Mouse (Mus musculus) embryonic facial prominence, embryonic 11.5 days (tissue): ENCODE measurements around the gene Ttn. TPM values are rescaled to one million over a fixed set of nuclear protein-coding genes. Genes with fewer than 3 reads are reported as not detected.

Source experiments
- ATAC-seq: fragments of 200-750 bp; cut with Nextera tagmentation; replicated peaks from 2 replicates; pipeline ENCODE4 v1.8.0; 2017; ENCODE audit warnings: low read depth; ENCODE audit not compliant: insufficient number of reproducible peaks, low FRiP score, low TSS enrichment
- DNase-seq: peaks from one replicate; pipeline ENCODE4 v3.0.0-alpha.2; 2015; ENCODE audit warnings: low spot score
- H3K27ac ChIP-seq: fragments of 300-500 bp; sonication (generic); replicated peaks from 2 replicates; pipeline ENCODE4 v1.5.1; 2014; ENCODE audit warnings: mild to moderate bottlenecking, low read depth, low read length, control low read depth
- H3K27me3 ChIP-seq: fragments of 300-500 bp; sonication (generic); 2 replicates; pipeline ENCODE4 v1.6.1; 2014; ENCODE audit warnings: mild to moderate bottlenecking, low read length, moderate library complexity, mixed read lengths; ENCODE audit not compliant: control insufficient read depth, insufficient read depth
- H3K36me3 ChIP-seq: fragments of 300-500 bp; sonication (generic); replicated peaks from 2 replicates; pipeline ENCODE4 v1.6.1; 2014; ENCODE audit warnings: low read depth, mild to moderate bottlenecking, low read length, moderate library complexity, mixed read lengths; ENCODE audit not compliant: control insufficient read depth, insufficient read depth
- H3K4me1 ChIP-seq: fragments of 300-500 bp; sonication (generic); 2 replicates; pipeline ENCODE4 v1.6.1; 2014; ENCODE audit warnings: low read length, mixed read lengths; ENCODE audit not compliant: control insufficient read depth, insufficient read depth
- H3K4me2 ChIP-seq: fragments of 300-500 bp; sonication (generic); 2 replicates; pipeline ENCODE4 v1.6.1; 2014; ENCODE audit warnings: low read depth, mild to moderate bottlenecking, control low read depth, low read length, moderate library complexity
- H3K4me3 ChIP-seq: fragments of 300-500 bp; sonication (generic); 2 replicates; pipeline ENCODE4 v1.5.1; 2014; ENCODE audit warnings: low read depth, low read length, control low read depth
- H3K9ac ChIP-seq: fragments of 300-500 bp; sonication (generic); replicated peaks from 2 replicates; pipeline ENCODE4 v1.6.1; 2014; ENCODE audit warnings: mild to moderate bottlenecking, control low read depth, low read length
- H3K9me3 ChIP-seq: fragments of 300-500 bp; sonication (generic); replicated peaks from 2 replicates; pipeline ENCODE4 v1.6.1; 2016; ENCODE audit warnings: mild to moderate bottlenecking, low read length, inconsistent platforms, mixed read lengths; ENCODE audit not compliant: control insufficient read depth
- WGBS: fragments of 180-500 bp; shearing (Covaris S2); extraction: QIAGEN DNeasy Blood & Tissue Kit; methylation state at CpG from one replicate; pipeline ENCODE4 v1.1.7; 2014; 5-methylcytosine and 5-hydroxymethylcytosine counted together
- polyA plus RNA-seq: library from polyadenylated mRNA; unstranded; fragments of >200 nt; fragmentation: Nextera tagmentation; extraction: Ambion mirVana; gene quantifications from 2 replicates; pipeline ENCODE4 v1.2.1, GENCODE M21; 2014

Ttn gene
- polyA plus RNA-seq, 1 experiment from 2014 or later: 5.0 TPM

- H3K9ac ChIP-seq: no peak overlapping the region
- DNase-seq: no peak
- no peak overlapping the region for H3K4me2 ChIP-seq
- no peaks in the 10 kb centered on the region for H3K4me1 ChIP-seq
- no peak overlapping the region for H3K4me3 ChIP-seq
- H3K9me3 ChIP-seq: no peaks in the 10 kb centered on the region
- no peak overlapping the region for H3K27ac ChIP-seq
- WGBS: 21% methylated on average over 2 of the region's 2 CpGs
- no peaks in the 10 kb centered on the region for H3K36me3 ChIP-seq
- no peak for ATAC-seq
- H3K27me3 ChIP-seq: no peaks in the 10 kb centered on the region
Measured at GRCm38 (mm10) chr2:76817796-76818195, 164.6 kb downstream of the Ttn start.

- no peak for ATAC-seq
- H3K27ac ChIP-seq: no peak overlapping the region
Measured at GRCm38 (mm10) chr2:76814048-76814817, 168.1 kb downstream of the Ttn start.

DNA sequence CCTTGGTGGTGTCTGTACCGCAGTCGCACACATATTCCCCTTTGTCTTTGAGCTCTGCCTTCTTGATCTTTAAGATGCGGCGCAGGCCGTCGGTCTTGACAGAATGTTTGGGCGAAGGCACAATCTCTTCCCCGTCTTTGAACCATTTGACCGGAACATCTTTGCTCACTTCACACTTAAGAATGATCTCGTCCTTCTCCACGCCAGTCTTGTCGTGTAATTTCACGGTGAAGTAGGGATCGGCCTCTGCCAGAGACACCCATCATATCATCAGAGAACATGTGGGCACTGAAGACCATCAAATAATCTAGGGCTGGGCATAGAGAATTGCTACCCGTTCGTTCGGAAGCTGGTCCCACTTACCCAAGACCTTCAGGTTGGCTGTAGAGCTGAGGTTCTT is 171.2 kb downstream of the Ttn start:
- DNase-seq (no peak), ATAC-seq (no peak)
- no peak overlapping the region for H3K4me3 ChIP-seq
- 95% methylated on average over 17 of the region's 17 CpGs for WGBS
- no peak overlapping the region for H3K27ac ChIP-seq
- no peaks in the 10 kb centered on the region for H3K4me1 ChIP-seq
- H3K9ac ChIP-seq: no peak overlapping the region
- no peak overlapping the region for H3K4me2 ChIP-seq
- H3K27me3 ChIP-seq: no peaks in the 10 kb centered on the region
- no peaks in the 10 kb centered on the region for H3K36me3 ChIP-seq
- H3K9me3 ChIP-seq: no peaks in the 10 kb centered on the region

More at GRCm38 (mm10) chr2:76814048-76814817, 168.1 kb downstream of the Ttn start:
- Histone ChIP-seq H3K9ac (no peak overlapping the region), H3K4me1 (no peaks in the 10 kb centered on the region), H3K4me3 (no peak overlapping the region), H3K27me3 (no peaks in the 10 kb centered on the region), H3K9me3 (no peaks in the 10 kb centered on the region), H3K4me2 (no peak overlapping the region), H3K36me3 (no peaks in the 10 kb centered on the region)
- no peak for DNase-seq
- 88% methylated on average over 20 of the region's 20 CpGs for WGBS

DNA sequence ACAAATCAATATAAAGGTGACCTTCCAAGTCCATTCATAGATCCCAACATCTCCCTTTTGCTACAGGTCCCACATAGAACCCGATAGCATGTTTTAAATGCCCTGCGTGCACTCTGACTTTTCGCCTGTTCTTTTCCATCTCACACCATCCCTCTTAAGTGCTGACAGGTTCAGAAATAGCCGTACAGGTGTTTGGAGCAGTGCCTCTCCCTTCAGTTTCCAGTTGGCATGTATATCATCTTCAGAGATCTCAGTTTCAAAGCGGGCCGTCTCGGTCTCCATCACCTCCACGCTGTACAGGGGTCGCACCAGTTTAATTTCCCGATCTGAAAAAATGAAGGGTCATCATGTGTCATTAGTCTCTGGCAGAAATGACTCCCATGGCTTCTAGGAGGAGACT is 174.0 kb downstream of the Ttn start:
- H3K4me1 ChIP-seq: no peaks in the 10 kb centered on the region
- no peak overlapping the region for H3K27ac ChIP-seq
- no peak overlapping the region for H3K9ac ChIP-seq
- H3K9me3 ChIP-seq: no peaks in the 10 kb centered on the region
- no peaks in the 10 kb centered on the region for H3K27me3 ChIP-seq
- H3K36me3 ChIP-seq: no peaks in the 10 kb centered on the region
- ATAC-seq (no peak), DNase-seq (no peak)
- H3K4me3 ChIP-seq: no peak overlapping the region
- 93% methylated on average over 10 of the region's 10 CpGs for WGBS
- no peak overlapping the region for H3K4me2 ChIP-seq

DNA sequence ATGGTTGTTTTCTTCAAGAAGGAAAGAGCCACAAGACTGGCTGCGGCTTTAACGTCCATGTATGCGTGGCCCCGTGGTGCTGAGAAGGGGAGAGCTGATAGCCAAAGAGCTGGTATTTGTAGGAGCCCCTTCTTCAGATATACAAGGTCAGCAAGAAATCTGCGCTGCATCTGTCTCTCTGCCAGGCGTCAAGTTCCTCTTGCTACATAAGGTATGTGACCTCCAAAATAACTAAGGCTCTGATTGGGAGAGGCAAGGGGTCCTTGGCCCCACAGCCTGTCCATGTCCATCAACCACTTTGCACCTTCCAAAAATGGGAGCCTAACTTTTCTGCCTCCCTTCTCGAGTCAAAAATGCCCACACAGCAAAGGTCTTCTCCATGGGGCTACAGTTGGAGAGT is 175.1 kb downstream of the Ttn start:
- Histone ChIP-seq H3K4me2 (no peak overlapping the region), H3K36me3 (no peaks in the 10 kb centered on the region), H3K4me3 (no peak overlapping the region), H3K4me1 (no peaks in the 10 kb centered on the region), H3K9ac (no peak overlapping the region), H3K27me3 (no peaks in the 10 kb centered on the region), H3K9me3 (no peaks in the 10 kb centered on the region), H3K27ac (no peak overlapping the region)
- no peak for DNase-seq
- ATAC-seq: no peak
- WGBS: 71% methylated on average over 7 of the region's 7 CpGs

DNA sequence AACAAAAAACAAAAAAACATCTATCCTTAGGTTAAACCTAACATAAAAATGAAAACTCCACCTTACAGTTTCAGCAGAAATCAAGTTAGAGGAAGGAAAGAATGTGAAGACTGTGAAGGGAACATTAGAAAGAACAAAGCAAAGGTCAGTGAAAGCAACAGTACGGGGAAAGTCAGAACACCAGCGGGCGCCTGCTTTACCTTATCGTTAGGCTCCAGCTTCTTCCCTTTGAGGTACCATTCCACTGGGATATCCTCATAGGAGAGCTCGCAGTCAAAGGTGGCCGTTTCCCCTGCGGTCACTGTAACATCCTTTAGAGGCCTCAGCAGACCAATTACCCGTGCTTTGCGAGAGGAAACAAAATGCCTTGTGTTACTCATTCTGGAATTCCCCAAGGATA is 175.5 kb downstream of the Ttn start:
- no peak overlapping the region for H3K4me2 ChIP-seq
- no peak overlapping the region for H3K27ac ChIP-seq
- no peaks in the 10 kb centered on the region for H3K36me3 ChIP-seq
- WGBS: 58% methylated on average over 9 of the region's 9 CpGs
- no peak overlapping the region for H3K4me3 ChIP-seq
- DNase-seq: no peak
- H3K9ac ChIP-seq: no peak overlapping the region
- no peaks in the 10 kb centered on the region for H3K27me3 ChIP-seq
- H3K4me1 ChIP-seq: no peaks in the 10 kb centered on the region
- H3K9me3 ChIP-seq: no peaks in the 10 kb centered on the region
- no peak for ATAC-seq

- Histone ChIP-seq H3K9ac (no peak overlapping the region), H3K4me2 (no peak overlapping the region), H3K9me3 (no peaks in the 10 kb centered on the region), H3K27me3 (no peaks in the 10 kb centered on the region), H3K36me3 (no peaks in the 10 kb centered on the region), H3K27ac (no peak overlapping the region), H3K4me3 (no peak overlapping the region), H3K4me1 (no peaks in the 10 kb centered on the region)
- 86% methylated on average over 4 of the region's 4 CpGs for WGBS
- DNase-seq (no peak), ATAC-seq (no peak)
Measured at GRCm38 (mm10) chr2:76806376-76806775, 176.0 kb downstream of the Ttn start.

DNA sequence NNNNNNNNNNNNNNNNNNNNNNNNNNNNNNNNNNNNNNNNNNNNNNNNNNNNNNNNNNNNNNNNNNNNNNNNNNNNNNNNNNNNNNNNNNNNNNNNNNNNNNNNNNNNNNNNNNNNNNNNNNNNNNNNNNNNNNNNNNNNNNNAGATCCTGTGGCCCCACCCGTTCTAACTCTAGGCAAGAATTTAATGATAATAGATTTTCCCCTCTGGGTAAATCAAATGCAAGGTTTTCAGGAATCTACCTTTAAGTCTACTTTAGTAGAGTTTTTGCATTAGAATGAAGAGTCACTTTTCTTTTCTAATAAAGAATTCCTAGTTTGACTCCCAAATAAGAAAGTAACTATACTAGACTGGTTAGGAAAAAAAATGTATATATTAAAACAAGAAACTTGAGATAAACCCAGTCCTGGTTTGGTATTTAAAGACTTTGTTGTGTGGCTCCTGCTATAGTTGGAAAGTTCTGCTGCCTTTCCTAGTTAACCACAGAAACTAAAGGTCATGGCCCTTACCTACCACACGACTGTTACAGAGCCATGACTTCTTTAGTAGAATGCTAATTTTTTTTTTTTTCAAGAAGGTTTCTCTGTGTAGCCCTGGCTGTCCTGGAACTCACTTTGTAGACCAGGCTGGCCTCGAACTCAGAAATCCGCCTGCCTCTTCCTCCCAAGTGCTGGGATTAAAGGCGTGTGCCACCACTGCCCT is 177.0 kb downstream of the Ttn start:
- DNase-seq (no peak), ATAC-seq (no peak)
- no peaks in the 10 kb centered on the region for H3K9me3 ChIP-seq
- no peaks in the 10 kb centered on the region for H3K27me3 ChIP-seq
- no peak overlapping the region for H3K9ac ChIP-seq
- H3K27ac ChIP-seq: no peak overlapping the region
- H3K4me3 ChIP-seq: no peak overlapping the region
- H3K36me3 ChIP-seq: no peaks in the 10 kb centered on the region
- H3K4me2 ChIP-seq: no peak overlapping the region
- H3K4me1 ChIP-seq: no peaks in the 10 kb centered on the region
- WGBS: 50% methylated on average over 5 of the region's 5 CpGs
